Mouse (Mus musculus) frontal cortex, adult 2 months (tissue): Measurements from ENCODE around the gene Tuba1c. TPM values are rescaled to one million over a fixed set of nuclear protein-coding genes. Genes with fewer than 3 reads are reported as not detected.

ENCODE experiments used
- DNase-seq, 2 experiments: peaks; one replicate each; pipeline ENCODE4 v3.0.0; 2022; ENCODE audit warnings: low spot score in 1 of 2; ENCODE audit errors: extremely low spot score in 1 of 2
- polyA plus RNA-seq: library from polyadenylated mRNA; depleted of rRNA; stranded (reverse); fragments of >200 nt; gene quantifications from 2 replicates; pipeline ENCODE4 v1.2.3, GENCODE M21; 2012; rRNA removed

The Tuba1c gene
- polyA plus RNA-seq, result 5.8 and 10.6 TPM in 2 replicates

DNA sequence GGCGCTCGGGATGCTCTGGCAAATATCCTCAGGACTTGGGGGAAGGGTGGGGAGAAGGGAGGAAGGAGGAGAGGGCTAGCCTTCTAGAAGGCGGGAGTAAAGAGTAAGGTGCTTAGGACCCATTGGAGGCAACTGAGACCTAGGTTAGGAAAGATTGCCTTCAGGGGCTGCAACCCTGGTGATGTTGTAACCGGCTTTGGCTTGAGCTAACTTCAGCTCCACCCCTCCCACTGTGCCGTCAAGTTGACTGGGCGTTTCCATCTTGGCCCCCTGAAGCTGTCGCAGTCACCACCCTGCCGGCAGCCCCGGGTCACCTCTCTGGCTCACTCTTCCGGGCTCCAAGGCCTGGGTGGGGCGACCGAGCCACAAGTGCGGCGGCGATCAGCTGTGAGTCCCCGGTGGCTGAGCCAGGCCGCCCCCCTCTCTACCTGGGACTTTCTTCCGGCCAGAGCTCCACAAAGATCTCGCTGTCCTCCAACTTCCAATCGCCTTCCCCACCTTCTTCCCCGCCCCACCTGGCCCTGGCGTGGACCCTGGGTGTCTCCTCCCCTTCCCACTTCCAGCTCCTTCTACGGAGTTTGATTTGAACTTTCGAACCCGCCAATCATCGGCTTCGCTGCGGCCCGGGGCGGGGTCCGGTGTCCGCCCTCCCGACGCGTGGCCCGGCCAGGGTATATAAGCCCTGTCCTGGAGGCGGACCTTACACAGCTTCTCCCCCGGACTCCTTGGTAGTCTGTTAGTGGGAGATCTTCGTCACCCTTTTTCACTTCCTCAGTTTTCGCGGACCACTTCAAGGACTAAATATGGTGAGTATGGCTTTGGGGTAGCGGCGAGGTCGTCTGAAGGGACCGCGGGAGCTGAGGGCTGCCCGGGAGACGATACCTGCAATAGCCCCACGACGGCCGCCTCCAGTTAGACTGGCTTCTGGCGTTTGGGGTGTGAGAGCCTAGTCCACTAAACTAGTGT, at the start of gene Tuba1c:
TSS of gene Tuba1c (plus strand) at position 273 of the 966 bp plus-strand sequence.
- no peak for DNase-seq

DNA sequence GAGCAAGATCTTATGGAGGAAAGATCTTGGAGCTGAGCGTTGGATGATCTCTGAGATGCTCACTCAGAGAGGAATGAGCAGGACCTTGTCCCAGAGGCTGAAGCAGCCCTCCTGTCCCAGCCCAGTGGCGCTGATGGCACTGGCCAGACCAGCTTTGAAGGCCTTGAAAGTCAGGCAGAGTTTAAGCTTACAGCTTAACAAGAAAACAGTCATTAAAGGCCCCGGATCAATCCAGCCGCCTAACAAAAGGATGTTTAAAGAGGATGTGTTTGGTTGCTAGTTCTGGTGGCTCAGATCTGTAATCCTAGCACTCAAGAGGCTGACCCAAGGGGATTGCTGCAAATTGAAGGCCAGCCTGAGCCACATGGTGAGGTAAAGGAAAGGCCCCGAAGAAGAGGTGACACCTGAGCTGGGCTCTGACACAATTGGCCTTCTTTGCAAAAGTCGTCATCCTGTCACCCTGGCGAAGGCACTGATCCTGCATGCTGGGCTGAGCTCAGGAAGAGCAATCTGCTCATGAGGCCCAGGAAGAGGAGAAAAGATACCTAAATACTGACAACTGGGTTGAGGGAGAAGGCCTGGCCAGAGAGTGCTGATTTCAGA, 49.6 kb upstream of the Tuba1c start:
- no peak for DNase-seq

DNA sequence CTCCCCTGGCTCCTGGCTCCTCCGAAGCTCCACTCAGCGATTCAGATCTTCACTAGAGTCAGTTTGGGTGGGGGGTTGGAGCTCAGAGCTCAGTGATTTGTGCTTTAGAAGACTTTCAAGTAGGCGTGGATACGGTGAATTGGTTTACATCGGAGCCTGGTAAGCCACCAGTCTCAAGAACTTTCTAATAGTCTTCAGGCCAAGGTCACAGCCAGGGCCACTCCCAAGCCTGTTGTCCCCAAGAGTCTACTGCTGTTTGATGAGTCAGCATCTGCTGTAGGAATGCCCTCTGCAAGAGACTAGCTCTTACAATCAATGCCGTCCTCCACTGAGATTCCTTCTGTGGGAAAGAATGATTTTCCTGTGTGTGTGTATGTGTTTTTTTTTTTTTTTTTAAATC, 47.6 kb upstream of the Tuba1c start:
- no peak for DNase-seq

DNA sequence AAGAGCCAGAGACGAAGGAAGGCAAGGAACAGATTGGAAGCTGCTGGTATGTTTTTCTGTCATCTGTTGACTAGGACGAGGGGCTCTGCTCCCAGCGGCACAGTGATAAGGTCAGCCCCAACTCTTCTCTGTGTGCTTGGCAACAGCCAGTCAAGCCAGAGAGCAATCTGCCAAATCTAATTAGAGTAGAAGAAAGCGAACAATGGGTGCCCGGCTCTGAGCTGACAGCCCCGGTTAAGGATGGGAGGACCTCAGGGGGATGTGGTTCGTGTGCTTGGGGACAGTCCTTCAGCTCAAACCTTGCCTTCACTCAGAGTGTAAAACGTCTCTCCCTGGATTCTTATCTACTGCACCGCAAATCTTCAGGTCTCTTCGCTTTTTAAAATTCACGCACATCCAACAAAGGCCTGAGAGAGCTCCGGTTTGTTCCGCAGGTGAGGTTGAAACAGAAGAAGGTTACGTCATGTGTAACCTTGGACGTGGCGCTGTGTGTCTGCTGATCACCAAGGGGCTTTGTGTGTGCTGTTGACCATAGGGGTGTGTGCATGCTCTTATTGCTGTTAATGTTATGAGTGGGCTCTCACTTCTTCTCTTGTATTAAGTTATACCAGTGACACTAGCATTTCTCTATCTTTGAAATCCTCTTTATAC, 46.1 kb upstream of the Tuba1c start:
- DNase-seq, result no peak

DNA sequence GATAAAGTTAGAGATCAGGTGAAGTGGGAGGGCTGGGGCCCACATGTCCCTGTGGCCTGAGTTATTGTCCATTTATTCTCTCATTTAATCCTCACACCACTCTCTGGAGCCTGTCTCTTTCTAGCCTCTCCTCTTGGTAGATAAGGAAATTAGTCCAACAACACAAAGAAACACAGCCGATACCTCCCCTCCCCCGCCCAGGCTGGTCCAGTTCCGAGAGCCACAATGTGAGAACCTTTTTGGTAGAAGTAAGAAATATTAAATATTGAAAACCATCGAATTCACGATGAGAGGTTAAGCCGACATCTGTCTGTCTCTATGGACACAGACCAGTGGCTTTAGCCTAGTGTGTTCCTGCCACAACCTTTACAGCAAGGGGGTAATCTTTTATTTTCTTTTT, 45.0 kb upstream of the Tuba1c start:
- no peak for DNase-seq

DNA sequence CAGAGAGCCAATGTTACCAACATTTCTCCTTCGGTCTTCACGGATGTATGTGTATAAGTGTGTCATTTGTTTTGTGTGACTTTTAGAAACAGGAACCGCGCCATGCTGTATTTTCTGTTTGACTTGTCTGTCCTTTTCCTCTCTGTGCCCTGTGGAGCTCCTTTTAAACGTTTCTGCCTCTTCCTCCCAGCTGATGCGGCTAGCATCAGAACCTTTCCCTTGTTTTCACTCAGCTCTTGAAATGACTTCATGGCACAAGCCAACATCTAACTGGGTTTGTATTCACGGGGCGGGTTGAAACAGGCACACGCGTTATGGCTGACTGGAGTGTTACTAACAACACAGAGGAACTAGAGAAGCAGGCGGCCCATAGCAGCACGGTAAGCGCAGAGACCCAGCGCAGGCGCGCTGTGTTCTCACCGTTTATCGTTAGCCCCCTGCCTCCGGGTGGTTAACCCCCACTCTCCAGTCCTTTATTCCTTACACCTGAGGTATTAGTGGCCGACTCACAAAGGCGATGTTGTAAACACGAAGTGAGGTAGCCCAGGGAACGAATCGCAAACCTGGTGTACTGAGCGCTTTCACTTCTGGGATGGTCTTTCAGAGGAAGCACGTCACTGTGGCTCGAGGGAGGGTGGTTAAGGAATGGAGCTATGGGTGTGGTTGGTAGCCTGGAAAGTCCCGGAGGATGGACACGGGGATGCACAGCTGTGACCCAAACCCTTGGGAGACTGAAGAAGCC, 44.3 kb upstream of the Tuba1c start:
- DNase-seq, result peak; percentile 64 to 83

DNA sequence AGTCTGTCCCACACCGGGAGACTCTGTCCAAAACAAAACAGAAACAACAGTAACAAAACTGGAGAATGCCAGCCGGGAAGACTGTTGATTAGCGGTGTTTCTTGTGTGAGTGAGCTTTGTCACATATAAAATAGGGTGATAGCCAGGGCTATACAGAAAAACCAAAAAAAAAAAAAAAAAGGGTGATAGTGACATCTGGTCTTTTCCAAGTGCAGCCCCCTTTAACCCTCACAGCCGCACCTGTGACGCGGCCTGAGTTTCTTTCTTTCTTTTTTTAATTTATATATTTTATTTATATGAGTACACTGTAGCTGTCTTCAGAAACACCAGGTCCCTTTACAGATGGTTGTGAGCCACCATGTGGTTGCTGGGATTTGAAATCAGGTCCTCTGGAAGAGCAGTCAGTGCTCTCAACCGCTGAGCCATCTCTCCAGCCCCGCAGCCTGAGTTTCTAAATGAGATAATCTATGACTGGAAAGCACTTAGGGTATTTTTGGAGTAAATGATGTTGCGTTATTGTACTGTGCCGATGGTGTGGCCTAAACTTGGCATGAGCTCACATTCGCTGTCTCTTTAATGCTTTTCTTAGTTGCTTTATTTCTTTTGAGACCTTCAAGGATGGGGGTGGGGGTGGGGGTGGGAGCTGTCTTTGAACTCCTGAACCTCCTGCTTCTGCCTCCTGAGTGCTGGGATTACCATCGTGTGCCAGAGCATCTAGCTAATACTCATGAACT, 43.5 kb upstream of the Tuba1c start:
- peak in 1 of 2 experiments; percentile 48 for DNase-seq

DNA sequence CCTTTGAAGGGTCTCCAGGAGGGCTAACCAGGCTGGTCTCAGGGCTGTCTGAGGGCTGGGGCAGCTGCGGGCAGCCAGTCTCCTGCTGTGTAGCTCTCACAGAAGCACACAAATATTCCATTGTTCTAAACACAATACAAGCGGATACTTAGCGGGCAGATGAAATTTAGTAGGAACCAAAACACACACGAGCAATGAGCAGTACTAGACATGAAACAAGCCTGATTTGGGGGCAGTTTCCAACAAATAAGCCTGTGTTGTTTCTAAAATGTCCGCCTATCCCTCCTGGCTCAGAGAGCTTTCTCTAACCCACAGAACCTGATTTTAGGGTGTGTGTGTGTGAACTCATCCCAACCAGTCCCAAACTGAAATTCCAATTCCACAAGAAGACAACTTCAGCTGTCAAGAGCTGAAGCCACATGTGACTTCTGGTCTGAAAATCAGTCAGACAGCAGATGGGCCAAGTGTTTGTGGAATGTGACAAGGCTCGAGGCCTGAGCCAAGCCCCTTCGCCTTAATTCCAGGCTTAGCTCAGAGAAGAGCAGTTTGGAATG, 42.5 kb upstream of the Tuba1c start:
- DNase-seq, result no peak

DNA sequence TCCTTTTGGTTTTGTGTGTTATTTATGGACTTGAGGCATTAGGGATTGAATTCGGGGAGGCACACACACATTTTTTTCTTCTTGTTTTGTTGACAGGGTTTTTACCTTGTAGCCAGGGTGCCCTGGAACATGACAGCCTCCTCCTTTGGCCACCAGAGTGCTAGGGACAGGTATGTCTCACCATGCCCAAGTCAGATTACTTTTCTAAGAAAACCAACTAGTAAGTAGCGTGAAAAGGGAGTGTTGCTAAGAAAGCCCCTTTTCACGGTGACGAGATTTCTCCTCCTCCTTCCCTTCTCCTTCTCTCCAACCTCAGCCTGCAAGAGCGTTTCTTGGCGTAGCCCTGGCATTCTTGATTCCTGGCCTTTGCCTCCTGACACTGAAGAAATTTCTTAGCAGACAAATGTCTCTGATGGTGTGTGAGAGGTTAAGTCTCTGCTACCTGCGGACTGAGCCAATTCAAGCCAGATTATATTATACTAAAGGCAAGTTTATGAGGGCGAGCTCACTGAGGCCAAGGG, 42.0 kb upstream of the Tuba1c start:
- DNase-seq, result no peak

DNA sequence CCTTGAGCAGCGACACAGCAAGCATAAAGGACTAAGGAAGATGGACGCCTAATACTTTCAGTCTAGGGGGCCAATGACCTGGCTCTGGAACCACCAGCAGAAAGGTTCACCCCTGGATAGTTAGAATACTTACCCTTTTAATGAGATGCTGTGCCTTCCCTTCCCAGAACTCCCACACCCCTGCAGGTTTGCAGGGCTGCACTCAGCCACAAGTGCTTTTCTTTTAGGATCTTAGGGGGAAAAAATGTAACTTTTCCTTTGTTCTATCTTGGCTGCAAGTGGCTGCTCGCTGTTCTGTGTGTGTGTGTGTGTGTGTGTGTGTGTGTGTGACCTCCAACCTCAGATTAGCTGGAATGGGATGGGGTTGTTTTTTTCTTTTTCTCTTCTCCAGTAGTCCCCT, 40.9 kb upstream of the Tuba1c start:
- no peak for DNase-seq

DNA sequence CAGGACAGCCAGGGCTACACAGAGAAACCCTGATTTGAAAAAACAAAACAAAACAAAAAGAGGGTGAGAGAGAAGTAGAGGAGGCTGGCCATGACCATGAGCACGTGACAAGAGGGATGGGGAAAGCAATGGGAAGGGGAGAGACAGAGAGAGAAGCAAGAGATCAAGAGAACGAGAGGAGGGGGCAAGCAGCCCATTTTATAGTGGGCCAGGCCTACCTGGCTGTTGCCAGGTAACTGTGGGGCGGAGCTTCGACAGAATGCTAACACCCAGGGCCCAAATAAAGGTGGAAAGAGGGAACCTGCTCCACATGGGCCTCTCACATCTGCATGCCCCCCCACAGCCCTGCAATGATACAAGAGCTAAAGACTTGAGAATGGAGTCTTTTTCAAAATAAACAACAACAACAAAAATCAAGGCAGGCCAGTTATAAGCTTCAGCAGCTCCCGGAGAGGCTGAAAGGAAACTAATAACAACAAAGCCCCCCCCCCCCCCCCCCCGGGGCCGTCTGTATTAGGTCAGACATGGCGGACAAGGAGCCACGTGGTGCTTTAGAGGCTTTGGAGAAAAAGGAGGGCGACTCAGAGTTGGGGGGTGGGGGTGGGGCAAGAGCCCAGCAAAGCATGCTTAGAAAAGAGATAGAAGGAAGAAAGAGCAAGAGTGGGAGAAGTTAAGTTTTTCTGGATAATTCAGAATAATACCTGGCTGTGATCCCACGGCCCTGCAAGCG, 39.8 kb upstream of the Tuba1c start:
- DNase-seq, result no peak

DNA sequence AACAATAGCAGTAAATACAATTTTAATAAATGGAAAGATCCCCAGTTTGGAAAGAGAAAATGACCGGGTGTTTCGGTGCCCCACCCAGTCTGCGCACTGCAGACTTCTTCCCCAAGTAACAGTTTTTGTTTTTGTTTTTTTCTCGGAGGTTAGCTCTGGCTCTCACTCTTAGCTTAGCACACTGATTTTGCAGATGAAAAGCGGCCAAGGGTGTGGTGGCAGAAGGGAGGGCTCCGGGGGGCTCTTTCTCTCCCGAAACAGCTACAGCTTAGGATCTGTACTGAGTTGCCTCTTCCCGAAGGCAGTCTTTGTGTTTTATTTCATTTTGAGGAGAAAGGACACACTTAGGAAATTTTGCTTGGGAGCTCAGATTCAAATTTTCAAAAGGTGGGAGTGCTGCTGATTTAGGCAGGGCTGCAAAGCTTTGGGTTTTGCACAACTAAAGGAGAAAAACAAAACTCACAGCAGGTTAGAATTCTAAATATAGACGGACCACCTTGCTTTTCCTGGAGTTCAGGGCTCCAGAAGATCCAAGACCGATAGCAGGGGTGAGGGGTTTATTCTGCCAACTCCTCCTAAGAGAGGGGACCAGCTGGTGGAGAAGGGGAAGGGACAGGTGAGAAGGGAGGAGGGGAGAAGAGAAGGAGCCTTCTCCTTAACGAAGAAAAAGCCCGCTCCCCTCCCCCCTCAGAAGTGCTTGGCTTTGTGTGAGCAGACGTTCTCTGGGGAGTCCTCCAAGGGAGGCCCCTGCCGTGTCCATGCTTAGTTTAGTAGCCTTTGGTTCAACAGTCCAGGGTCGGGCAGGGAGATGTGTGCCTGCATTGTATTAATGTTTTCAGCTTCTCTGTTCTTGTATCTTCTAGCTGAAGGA, 38.8 kb upstream of the Tuba1c start:
- DNase-seq, result no peak

DNA sequence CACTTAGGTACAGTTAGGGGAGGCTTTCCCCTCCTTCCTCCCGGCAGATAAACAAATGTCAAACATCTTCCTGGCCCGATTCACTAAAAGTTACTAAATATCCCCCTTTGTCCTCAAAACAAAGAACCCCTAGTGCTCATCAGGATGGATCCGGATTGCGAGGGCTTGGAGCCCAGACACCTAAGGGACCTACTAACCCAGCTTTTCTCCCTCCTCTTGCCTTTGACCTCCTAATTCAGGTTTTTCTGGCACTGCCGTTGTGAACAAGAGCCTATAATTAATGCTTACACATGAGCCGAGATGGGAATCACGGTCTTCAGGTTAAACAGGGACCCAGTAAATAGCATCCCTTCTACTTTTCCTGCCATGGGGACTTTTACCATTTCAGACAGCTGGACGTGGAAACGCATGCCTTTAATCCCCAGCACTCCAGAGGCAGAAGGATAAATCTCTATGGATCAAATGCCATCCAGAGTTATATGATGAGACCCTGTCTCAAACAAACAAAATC, 38.1 kb upstream of the Tuba1c start:
- no peak for DNase-seq

DNA sequence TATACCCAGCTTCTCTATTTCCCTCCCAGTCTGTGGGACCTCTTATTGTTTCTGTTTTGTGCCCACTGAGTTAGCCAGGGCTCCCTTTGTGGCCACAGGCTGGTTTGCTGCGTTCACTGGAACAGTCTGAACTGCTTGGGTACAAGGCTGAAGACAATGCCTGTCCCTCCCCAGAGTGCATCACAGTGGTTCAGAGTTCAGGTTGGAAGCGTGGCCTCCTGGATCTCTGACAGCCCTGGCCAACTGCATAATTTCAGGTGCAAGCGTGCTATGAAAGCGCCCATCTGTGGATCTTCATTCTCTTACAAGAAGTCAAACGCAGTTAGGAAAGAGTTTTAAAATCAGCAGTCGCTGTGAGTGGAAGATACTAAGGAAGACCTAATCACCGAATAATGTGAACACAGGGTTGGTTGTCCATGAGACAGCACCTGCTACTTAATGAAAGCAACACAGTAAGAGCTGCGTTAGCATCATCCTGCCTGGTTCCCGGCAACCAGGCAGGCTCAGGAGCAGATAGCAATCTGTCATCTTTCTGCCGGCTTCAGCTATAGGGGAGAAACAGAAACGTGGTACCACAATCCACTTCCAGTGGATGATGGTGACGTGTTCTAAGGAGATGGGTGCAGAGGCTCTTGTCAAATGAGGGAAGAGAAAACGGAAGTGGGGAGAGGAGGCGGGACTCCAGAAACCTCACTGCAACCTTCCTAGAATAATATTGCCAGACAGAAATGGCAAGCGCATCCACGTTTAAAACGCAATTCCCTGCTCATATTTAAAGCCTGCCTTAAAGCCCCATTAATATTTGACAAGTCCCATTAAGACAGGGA, 37.4 kb upstream of the Tuba1c start:
- peak; percentile 88 to 89 for DNase-seq

DNA sequence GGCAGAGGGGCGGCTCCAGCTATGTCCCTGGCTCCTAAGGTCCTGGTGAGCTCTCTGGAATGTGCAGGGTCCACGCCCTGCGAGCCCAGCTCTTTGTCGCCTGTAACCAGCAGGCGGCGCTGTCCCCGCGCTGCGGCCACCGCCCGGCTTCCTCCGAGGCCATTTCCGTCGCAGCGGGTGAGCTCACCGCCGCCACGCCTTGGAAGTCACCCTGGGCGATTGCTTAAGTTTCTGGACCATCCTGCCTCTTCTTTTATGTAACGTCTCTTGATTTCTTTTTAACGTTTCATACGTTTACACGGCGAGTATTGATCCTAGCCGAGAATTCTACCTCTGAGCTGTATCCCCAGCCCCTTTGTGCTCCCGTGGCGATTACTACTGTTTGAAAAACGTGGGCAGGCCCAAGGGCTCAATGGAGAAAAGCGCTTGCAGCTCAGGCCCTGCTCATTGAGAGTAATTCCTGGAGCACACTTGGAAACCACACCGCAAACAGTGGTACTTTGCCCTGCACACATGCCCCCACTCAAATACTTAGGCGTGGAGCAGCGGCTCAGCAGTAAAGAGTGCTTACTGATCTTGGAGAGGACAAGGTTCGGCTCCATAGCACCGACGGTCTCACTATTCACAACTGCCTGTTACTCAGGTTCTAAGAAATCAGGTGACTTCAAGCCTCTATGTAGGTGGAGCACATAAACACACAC, 36.4 kb upstream of the Tuba1c start:
- peak; percentile 83 to 96 for DNase-seq

DNA sequence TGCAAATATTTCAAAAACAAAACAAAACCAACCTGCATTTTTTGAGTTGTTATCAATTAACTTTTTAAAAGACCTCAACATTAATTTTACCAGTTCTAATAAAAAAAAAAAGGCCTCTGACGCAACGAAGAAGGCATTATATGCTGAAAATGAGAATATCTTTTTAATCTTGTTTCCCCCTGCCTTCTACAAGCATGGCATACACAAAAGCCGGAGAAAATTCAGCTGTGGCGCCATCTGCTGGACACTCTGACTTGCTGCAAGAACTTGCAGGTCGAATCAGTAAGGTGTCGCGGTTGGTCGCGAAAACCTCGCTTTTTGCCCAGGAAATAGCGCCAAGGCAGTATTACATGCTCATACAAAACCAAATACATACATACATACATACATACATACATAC, 35.8 kb upstream of the Tuba1c start:
- peak; percentile 69 to 93 for DNase-seq
